Mouse (Mus musculus): Measurements from ENCODE around the gene Sec24d. TPM values are rescaled to one million over a fixed set of nuclear protein-coding genes. Genes with fewer than 3 reads are reported as not detected.

Sec24d gene
- polyA plus RNA-seq, 1 experiment from 2014 or later = 88.0 TPM

DNA sequence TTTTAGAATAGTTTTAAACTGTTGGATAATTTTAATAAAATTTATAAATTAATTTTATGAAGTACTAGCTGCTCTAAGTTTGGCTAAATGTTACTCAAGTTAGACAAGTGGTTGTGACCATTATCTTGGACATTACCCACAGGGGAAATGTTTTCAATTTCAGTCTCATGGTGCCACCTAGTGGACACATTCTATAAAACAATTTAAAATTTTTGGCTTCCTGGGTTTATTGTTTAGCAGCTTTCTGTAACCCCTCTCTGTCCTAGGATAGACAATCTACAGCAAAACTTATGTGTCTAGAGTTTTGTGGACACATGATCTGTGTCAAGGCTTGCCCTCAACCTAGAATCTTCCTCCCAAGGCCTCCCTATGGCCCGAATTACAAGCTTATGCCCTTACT is 54.9 kb downstream of the Sec24d start:
- peaks cover 28% of the 10 kb centered on the region for H3K4me1 ChIP-seq (replicated peaks; ENCODE audit: control insufficient read depth, insufficient read depth, low read length)
- H3K4me2 ChIP-seq (ENCODE audit: low read length) = no peak overlapping the region
- H3K27me3 ChIP-seq (replicated peaks; ENCODE audit: control insufficient read depth, insufficient read depth, low read length) = no peaks in the 10 kb centered on the region
- H3K4me3 ChIP-seq (ENCODE audit: low read depth, low read length) = no peak overlapping the region
- ATAC-seq (replicated peaks; ENCODE audit: low FRiP score, low TSS enrichment, low read depth) (no peak; the same call in 1 of the 2 replicates), DNase-seq (ENCODE audit: low spot score) (no peak)
- H3K9me3 ChIP-seq (ENCODE audit: control insufficient read depth, low read length) = no peaks in the 10 kb centered on the region
- 47% methylated on average over 1 of the region's 1 CpGs for WGBS
- H3K36me3 ChIP-seq (ENCODE audit: control insufficient read depth, insufficient read depth, low read length) = peaks cover 11% of the 10 kb centered on the region; the same call in 1 of the 2 replicates
- no peak overlapping the region for H3K27ac ChIP-seq (ENCODE audit: low read depth)
- H3K9ac ChIP-seq (ENCODE audit: low read length) = no peak overlapping the region

DNA sequence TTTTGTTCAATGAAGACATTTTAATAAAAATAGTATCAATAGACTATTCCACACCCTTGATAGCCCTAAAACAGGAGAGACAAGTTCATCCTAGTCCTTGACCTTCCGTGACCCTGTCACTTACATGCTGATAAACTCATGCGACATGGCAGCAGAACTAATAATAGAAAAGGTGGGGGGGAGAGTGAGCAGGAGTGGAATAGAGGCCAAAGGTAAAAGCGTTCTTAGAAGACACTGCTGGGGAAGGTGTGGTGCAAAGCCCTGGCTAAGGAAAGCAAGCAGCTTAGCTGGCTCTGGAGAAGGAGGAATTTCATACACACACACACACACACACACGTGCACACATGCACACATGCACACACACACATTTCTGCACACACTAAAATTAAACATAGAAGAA is 57.1 kb downstream of the Sec24d start:
- DNase-seq (ENCODE audit: low spot score) (no peak), ATAC-seq (replicated peaks; ENCODE audit: low FRiP score, low TSS enrichment, low read depth) (no peak; the same call in 1 of the 2 replicates)
- WGBS = 23% methylated on average over 4 of the region's 4 CpGs

DNA sequence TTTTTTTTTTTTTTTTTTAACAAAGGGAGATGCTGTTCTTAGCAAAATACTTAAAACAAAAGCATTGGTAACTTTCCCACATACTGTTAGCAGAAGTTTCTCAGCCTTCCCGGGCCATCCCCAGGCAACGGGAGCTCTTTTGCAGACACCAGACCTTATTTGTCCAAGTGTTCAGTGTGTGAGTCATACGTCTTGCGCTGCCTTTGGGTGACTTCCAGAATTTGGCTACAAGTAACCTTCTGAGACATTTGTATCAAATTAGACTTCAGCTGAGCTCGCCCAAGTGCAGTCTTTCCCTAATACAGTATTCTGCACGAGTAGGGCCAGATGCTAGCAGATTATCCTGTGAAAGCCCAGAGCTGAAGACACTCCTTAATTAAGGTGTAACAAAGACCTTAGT is 62.0 kb downstream of the Sec24d start:
- no peak overlapping the region for H3K4me3 ChIP-seq (ENCODE audit: low read depth, low read length)
- WGBS = 32% methylated on average over 6 of the region's 6 CpGs
- H3K4me2 ChIP-seq (ENCODE audit: low read length) = no peak overlapping the region
- H3K9ac ChIP-seq (ENCODE audit: low read length) = no peak overlapping the region
- no peak for DNase-seq (ENCODE audit: low spot score)
- no peaks in the 10 kb centered on the region for H3K27me3 ChIP-seq (replicated peaks; ENCODE audit: control insufficient read depth, insufficient read depth, low read length)
- ATAC-seq (replicated peaks; ENCODE audit: low FRiP score, low TSS enrichment, low read depth) = peak; percentile 54
- peak overlapping the region; percentile 81 for H3K27ac ChIP-seq (ENCODE audit: low read depth)
- peaks cover 19% of the 10 kb centered on the region for H3K36me3 ChIP-seq (ENCODE audit: control insufficient read depth, insufficient read depth, low read length)
- no peaks in the 10 kb centered on the region for H3K9me3 ChIP-seq (ENCODE audit: control insufficient read depth, low read length)
- H3K4me1 ChIP-seq (replicated peaks; ENCODE audit: control insufficient read depth, insufficient read depth, low read length) = peaks cover 50% of the 10 kb centered on the region

More for the DNA sequence above, 57.1 kb downstream of the Sec24d start:
- Histone ChIP-seq H3K4me1 (replicated peaks; ENCODE audit: control insufficient read depth, insufficient read depth, low read length) (peaks cover 34% of the 10 kb centered on the region), H3K9me3 (ENCODE audit: control insufficient read depth, low read length) (no peaks in the 10 kb centered on the region), H3K27me3 (replicated peaks; ENCODE audit: control insufficient read depth, insufficient read depth, low read length) (no peaks in the 10 kb centered on the region), H3K27ac (ENCODE audit: low read depth) (peak overlapping the region; percentile 85), H3K9ac (ENCODE audit: low read length) (no peak overlapping the region), H3K4me2 (ENCODE audit: low read length) (peak overlapping the region; percentile 27), H3K4me3 (ENCODE audit: low read depth, low read length) (no peak overlapping the region), H3K36me3 (ENCODE audit: control insufficient read depth, insufficient read depth, low read length) (peaks cover 12% of the 10 kb centered on the region; the same call in 1 of the 2 replicates)

DNA sequence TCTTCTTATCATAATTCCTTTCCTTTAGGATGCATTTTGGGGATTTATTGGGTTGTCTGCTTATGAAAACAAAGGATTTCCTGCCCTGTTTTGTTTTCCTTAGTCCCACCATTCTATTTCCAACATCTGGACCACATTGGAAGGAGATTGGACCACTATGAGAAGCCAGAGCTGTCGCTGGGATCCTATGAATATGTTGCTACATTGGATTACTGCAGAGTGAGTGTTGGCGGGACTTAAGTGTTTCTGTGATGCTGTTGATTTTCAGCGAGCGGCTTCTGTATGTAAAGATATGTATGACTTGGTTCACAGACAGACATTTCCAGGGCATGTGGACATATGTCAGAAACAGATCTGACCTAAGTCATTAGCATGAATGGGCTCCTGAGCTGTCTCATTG is 63.0 kb downstream of the Sec24d start:
- Histone ChIP-seq H3K9ac (ENCODE audit: low read length) (no peak overlapping the region), H3K27ac (ENCODE audit: low read depth) (peak overlapping the region; percentile 70), H3K4me2 (ENCODE audit: low read length) (no peak overlapping the region), H3K9me3 (ENCODE audit: control insufficient read depth, low read length) (no peaks in the 10 kb centered on the region), H3K4me3 (ENCODE audit: low read depth, low read length) (no peak overlapping the region), H3K4me1 (replicated peaks; ENCODE audit: control insufficient read depth, insufficient read depth, low read length) (peaks cover 51% of the 10 kb centered on the region), H3K36me3 (ENCODE audit: control insufficient read depth, insufficient read depth, low read length) (peaks cover 19% of the 10 kb centered on the region), H3K27me3 (replicated peaks; ENCODE audit: control insufficient read depth, insufficient read depth, low read length) (no peaks in the 10 kb centered on the region)
- 52% methylated on average over 4 of the region's 4 CpGs for WGBS
- DNase-seq (ENCODE audit: low spot score) (no peak), ATAC-seq (replicated peaks; ENCODE audit: low FRiP score, low TSS enrichment, low read depth) (no peak)

DNA sequence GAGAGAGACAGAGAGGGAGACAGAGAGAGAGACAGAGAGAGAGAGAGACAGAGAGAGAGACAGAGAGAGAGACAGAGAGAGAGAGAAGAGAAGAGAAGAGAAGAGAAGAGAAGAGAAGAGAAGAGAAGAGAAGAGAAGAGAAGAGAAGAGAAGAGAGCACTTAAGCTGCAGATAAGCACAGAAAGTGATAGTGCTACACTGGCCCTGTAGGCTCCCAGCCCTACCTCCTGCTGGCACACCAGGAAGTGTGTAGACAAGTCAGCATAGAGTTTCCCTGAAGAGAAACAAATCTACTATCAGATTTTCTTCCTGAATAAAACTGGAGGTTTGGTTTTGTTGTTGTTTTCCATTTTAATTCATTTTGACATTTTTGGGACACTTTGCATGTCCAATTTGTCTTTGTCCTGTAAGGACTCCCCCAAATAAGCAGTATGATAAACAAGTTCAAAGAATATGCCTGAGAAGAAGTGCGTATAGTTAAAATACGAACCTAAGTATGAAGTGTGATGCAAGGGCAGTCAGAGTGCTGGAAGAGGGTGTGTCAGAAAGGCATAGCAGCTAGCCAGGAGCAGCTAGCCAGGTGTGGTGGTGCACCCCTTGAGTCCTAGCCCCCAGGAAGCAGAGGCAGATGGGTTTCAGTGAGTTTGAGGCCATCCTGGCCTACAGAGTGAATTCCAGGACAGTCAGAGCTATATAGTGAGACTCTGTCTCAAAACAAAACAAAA is 65.2 kb downstream of the Sec24d start:
- Histone ChIP-seq H3K9ac (ENCODE audit: low read length) (no peak overlapping the region), H3K9me3 (ENCODE audit: control insufficient read depth, low read length) (no peaks in the 10 kb centered on the region), H3K4me3 (ENCODE audit: low read depth, low read length) (no peak overlapping the region), H3K4me1 (replicated peaks; ENCODE audit: control insufficient read depth, insufficient read depth, low read length) (peaks cover 59% of the 10 kb centered on the region), H3K27me3 (replicated peaks; ENCODE audit: control insufficient read depth, insufficient read depth, low read length) (no peaks in the 10 kb centered on the region), H3K27ac (ENCODE audit: low read depth) (peak overlapping the region; percentile 76), H3K4me2 (ENCODE audit: low read length) (no peak overlapping the region), H3K36me3 (ENCODE audit: control insufficient read depth, insufficient read depth, low read length) (peaks cover 15% of the 10 kb centered on the region)
- DNase-seq (ENCODE audit: low spot score) (no peak), ATAC-seq (replicated peaks; ENCODE audit: low FRiP score, low TSS enrichment, low read depth) (no peak)
- 76% methylated on average over 2 of the region's 2 CpGs for WGBS

DNA sequence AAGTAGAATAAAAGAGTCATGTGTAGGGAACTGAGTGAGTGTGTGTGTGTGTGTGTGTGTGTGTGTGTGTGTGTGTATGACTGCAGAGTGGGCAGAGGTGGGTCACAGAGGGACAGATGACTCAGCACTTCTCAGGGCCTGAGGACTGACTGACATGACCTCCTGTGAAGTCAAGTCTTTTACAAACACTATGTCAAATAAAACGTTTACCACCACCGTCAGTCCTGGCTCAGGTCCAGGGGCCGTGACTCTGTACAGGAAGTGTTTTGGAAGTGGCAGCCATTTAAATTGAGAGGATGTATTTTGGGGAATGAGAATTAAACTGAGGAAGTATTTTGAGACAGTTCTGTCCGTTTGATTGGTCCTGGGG is 65.8 kb downstream of the Sec24d start:
- peaks cover 15% of the 10 kb centered on the region for H3K36me3 ChIP-seq (ENCODE audit: control insufficient read depth, insufficient read depth, low read length)
- ATAC-seq (replicated peaks; ENCODE audit: low FRiP score, low TSS enrichment, low read depth) (no peak), DNase-seq (ENCODE audit: low spot score) (peak; percentile 61)
- H3K4me1 ChIP-seq (replicated peaks; ENCODE audit: control insufficient read depth, insufficient read depth, low read length) = peaks cover 65% of the 10 kb centered on the region
- H3K27ac ChIP-seq (ENCODE audit: low read depth) = peak overlapping the region; percentile 93
- H3K27me3 ChIP-seq (replicated peaks; ENCODE audit: control insufficient read depth, insufficient read depth, low read length) = no peaks in the 10 kb centered on the region
- 11% methylated on average over 4 of the region's 4 CpGs for WGBS
- H3K9ac ChIP-seq (ENCODE audit: low read length) = no peak overlapping the region
- H3K4me3 ChIP-seq (ENCODE audit: low read depth, low read length) = no peak overlapping the region
- H3K9me3 ChIP-seq (ENCODE audit: control insufficient read depth, low read length) = no peaks in the 10 kb centered on the region
- H3K4me2 ChIP-seq (ENCODE audit: low read length) = no peak overlapping the region

DNA sequence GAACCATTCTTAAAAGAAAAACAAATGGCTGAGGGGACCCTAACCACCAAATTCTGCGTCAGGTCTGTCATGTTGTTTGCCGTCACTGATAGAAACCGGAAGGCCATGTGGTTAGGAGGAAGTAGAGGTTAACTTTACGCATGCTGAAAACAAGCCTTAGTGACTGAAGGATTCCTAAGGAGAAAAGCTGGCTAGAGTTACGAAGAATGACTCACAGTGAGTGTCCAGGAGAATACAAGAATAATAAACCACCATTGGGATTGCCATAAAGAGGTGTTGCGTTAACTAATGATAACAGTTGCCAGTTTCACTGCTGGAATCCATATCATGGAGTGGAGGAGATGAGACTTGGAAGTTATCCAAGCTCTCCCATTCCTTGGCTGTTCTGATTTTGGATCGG is 67.7 kb downstream of the Sec24d start:
- Histone ChIP-seq H3K36me3 (ENCODE audit: control insufficient read depth, insufficient read depth, low read length) (peaks cover 12% of the 10 kb centered on the region; the same call in 1 of the 2 replicates), H3K4me1 (replicated peaks; ENCODE audit: control insufficient read depth, insufficient read depth, low read length) (peaks cover 69% of the 10 kb centered on the region), H3K4me2 (ENCODE audit: low read length) (no peak overlapping the region), H3K27ac (ENCODE audit: low read depth) (peak overlapping the region; percentile 93), H3K9me3 (ENCODE audit: control insufficient read depth, low read length) (no peaks in the 10 kb centered on the region), H3K9ac (ENCODE audit: low read length) (no peak overlapping the region), H3K27me3 (replicated peaks; ENCODE audit: control insufficient read depth, insufficient read depth, low read length) (no peaks in the 10 kb centered on the region), H3K4me3 (ENCODE audit: low read depth, low read length) (no peak overlapping the region)
- ATAC-seq (replicated peaks; ENCODE audit: low FRiP score, low TSS enrichment, low read depth) = no peak; the same call in 1 of the 2 replicates
- no peak for DNase-seq (ENCODE audit: low spot score)
- 32% methylated on average over 7 of the region's 7 CpGs for WGBS

DNA sequence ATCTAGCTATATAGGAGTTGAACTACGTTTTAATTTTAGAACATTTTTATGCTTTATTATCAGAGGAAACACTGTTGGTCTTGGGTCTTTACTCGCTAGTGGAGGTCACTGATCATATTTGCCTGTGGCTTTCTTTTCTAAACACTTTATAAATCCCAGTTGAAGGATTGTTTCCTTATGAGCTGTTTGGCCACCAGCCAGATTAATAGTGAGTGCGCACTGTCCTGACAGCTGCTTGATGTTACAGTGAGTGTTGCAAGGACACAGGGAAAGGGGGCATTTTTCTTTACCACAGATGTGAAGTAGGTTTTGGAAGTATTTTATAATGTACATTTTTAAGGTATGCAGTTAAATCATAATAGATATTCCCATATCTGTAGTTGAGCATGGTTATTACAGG is 68.2 kb downstream of the Sec24d start:
- Histone ChIP-seq H3K4me3 (ENCODE audit: low read depth, low read length) (no peak overlapping the region), H3K9ac (ENCODE audit: low read length) (no peak overlapping the region), H3K4me1 (replicated peaks; ENCODE audit: control insufficient read depth, insufficient read depth, low read length) (peaks cover 65% of the 10 kb centered on the region), H3K36me3 (ENCODE audit: control insufficient read depth, insufficient read depth, low read length) (peaks cover 11% of the 10 kb centered on the region; the same call in 1 of the 2 replicates), H3K4me2 (ENCODE audit: low read length) (no peak overlapping the region), H3K9me3 (ENCODE audit: control insufficient read depth, low read length) (no peaks in the 10 kb centered on the region), H3K27me3 (replicated peaks; ENCODE audit: control insufficient read depth, insufficient read depth, low read length) (no peaks in the 10 kb centered on the region), H3K27ac (ENCODE audit: low read depth) (peak overlapping the region; percentile 93)
- DNase-seq (ENCODE audit: low spot score) (no peak), ATAC-seq (replicated peaks; ENCODE audit: low FRiP score, low TSS enrichment, low read depth) (peak; percentile 59)
- WGBS = 20% methylated on average over 3 of the region's 3 CpGs

DNA sequence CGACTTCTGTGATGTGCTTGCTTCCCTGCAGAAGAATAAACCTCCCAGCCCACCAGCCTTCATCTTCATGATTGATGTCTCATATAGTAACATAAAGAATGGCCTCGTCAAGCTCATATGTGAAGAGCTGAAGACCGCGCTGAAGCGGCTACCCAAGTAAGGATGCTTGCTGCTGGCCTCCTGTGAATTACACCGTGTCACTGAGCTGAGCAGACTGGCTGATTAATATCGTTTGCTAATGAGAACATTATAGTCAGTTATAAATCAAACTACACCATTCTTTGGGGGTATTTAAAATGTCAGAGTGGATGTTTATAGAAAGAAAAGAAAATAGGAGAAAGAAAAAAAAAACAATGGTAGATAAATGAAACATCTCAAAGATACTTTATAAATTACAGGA is 69.2 kb downstream of the Sec24d start:
- ATAC-seq (replicated peaks; ENCODE audit: low FRiP score, low TSS enrichment, low read depth) (no peak), DNase-seq (ENCODE audit: low spot score) (no peak)
- peaks cover 62% of the 10 kb centered on the region for H3K4me1 ChIP-seq (replicated peaks; ENCODE audit: control insufficient read depth, insufficient read depth, low read length)
- WGBS = 38% methylated on average over 7 of the region's 7 CpGs
- no peak overlapping the region for H3K9ac ChIP-seq (ENCODE audit: low read length)
- no peaks in the 10 kb centered on the region for H3K9me3 ChIP-seq (ENCODE audit: control insufficient read depth, low read length)
- peaks cover 13% of the 10 kb centered on the region; the same call in 1 of the 2 replicates for H3K36me3 ChIP-seq (ENCODE audit: control insufficient read depth, insufficient read depth, low read length)
- H3K4me2 ChIP-seq (ENCODE audit: low read length) = no peak overlapping the region
- peak overlapping the region; percentile 93 for H3K27ac ChIP-seq (ENCODE audit: low read depth)
- no peak overlapping the region for H3K4me3 ChIP-seq (ENCODE audit: low read depth, low read length)
- H3K27me3 ChIP-seq (replicated peaks; ENCODE audit: control insufficient read depth, insufficient read depth, low read length) = no peaks in the 10 kb centered on the region
